ENCODE assay signal across 26 mouse cellular contexts in genomic region chr7:99982256-99983242, GRCm38 (mm10). TPM values are rescaled to one million over a fixed set of nuclear protein-coding genes. Genes with fewer than 3 reads are reported as not detected.
DNase-seq lines count a peak whose midpoint lies in the region; ATAC-seq and TF ChIP-seq lines count a peak whose summit lies in the region.
"Had no signal": no experiment of that assay in that cellular context is flagged by ENCODE, and none has a peak within 500 bp of the region (broad histone marks: within the 10 kb centered on the region; RNA-seq: fewer than 3 reads in every experiment).

No protein-coding gene starts in this region.

- no peak for TF ChIP-seq CTCF in layer of hippocampus, adult 2 months (conservative IDR thresholded peaks at IDR 0.05)

- H3K27me3 ChIP-seq in midbrain, embryonic 11.5 days (ENCODE audit: control insufficient read depth, insufficient read depth, low read length): no peaks in the 10 kb centered on the region
- no peaks in the 10 kb centered on the region for H3K27me3 ChIP-seq in midbrain, embryonic 16.5 days (ENCODE audit: control insufficient read depth, insufficient read depth, low read depth, low read length)
- H3K27me3 ChIP-seq: embryonic facial prominence, embryonic 12.5 days; forebrain, embryonic 13.5 days; heart, embryonic 15.5 days; limb, embryonic 15.5 days had no signal

- H3K4me2 ChIP-seq in midbrain, embryonic 11.5 days: no peak overlapping the region
- H3K4me2 ChIP-seq in midbrain, embryonic 16.5 days (ENCODE audit: low read length): no peak overlapping the region
- H3K4me2 ChIP-seq: embryonic facial prominence, embryonic 12.5 days; forebrain, embryonic 13.5 days; heart, embryonic 15.5 days; limb, embryonic 15.5 days had no signal

- no peaks in the 10 kb centered on the region for H3K36me3 ChIP-seq in midbrain, embryonic 11.5 days (ENCODE audit: control insufficient read depth, insufficient read depth, low read length)
- H3K36me3 ChIP-seq in midbrain, embryonic 16.5 days (ENCODE audit: control insufficient read depth, insufficient read depth, low read length): no peaks in the 10 kb centered on the region
- H3K36me3 ChIP-seq: embryonic facial prominence, embryonic 12.5 days; heart, embryonic 15.5 days; limb, embryonic 15.5 days had no signal

- H3K9me3 ChIP-seq in midbrain, embryonic 11.5 days (ENCODE audit: control insufficient read depth, low read length): no peaks in the 10 kb centered on the region
- H3K9me3 ChIP-seq in midbrain, embryonic 16.5 days (replicated peaks; ENCODE audit: control insufficient read depth, low read length, poor library complexity, severe bottlenecking): no peaks in the 10 kb centered on the region
- H3K9me3 ChIP-seq: embryonic facial prominence, embryonic 12.5 days; forebrain, embryonic 13.5 days; heart, embryonic 15.5 days; limb, embryonic 15.5 days; midbrain, embryonic 10.5 days had no signal

- H3K9ac ChIP-seq in midbrain, embryonic 11.5 days (ENCODE audit: low read length): no peak overlapping the region
- no peak overlapping the region for H3K9ac ChIP-seq in midbrain, embryonic 16.5 days (ENCODE audit: low read depth, low read length)
- H3K9ac ChIP-seq: embryonic facial prominence, embryonic 12.5 days; forebrain, embryonic 13.5 days; heart, embryonic 15.5 days; limb, embryonic 15.5 days had no signal

- ATAC-seq in midbrain, embryonic 11.5 days (ENCODE audit: low FRiP score): no peak
- ATAC-seq in midbrain, embryonic 16.5 days: no peak
- ATAC-seq in megakaryocyte, adult 5-6 weeks (ENCODE audit: poor library complexity, severe bottlenecking): peak; percentile 58
- no peak for ATAC-seq in inflammation-experienced regulatory T-cells, adult 6 months
- ATAC-seq in activated CD4-positive, CD25-positive, alpha-beta regulatory T cell, adult 4 months: no peak
- ATAC-seq: forebrain, embryonic 13.5 days; hindbrain, postnatal 0 days had no signal

- peak overlapping the region; percentile 88 for H3K27ac ChIP-seq in layer of hippocampus, adult 2 months
- H3K27ac ChIP-seq in midbrain, embryonic 11.5 days (ENCODE audit: low read depth, low read length): no peak overlapping the region
- no peak overlapping the region for H3K27ac ChIP-seq in midbrain, embryonic 16.5 days (ENCODE audit: low read length)
- H3K27ac ChIP-seq: embryonic facial prominence, embryonic 12.5 days; forebrain, embryonic 13.5 days; heart, embryonic 15.5 days; hindbrain, postnatal 0 days; limb, embryonic 15.5 days; midbrain, embryonic 10.5 days had no signal

- 84% methylated on average over 13 of the region's 13 CpGs for WGBS in midbrain, embryonic 11.5 days
- 80% methylated on average over 13 of the region's 13 CpGs for WGBS in midbrain, embryonic 16.5 days

- peaks cover 6% of the 10 kb centered on the region; the same call in 1 of the 2 replicates for H3K4me1 ChIP-seq in midbrain, embryonic 11.5 days (ENCODE audit: control insufficient read depth, insufficient read depth, low read length)
- peaks cover 21% of the 10 kb centered on the region for H3K4me1 ChIP-seq in midbrain, embryonic 16.5 days (ENCODE audit: control insufficient read depth, insufficient read depth, low read length)

- peak; percentile 59 to 69 for DNase-seq in layer of hippocampus, adult 2 months (ENCODE audit: low spot score in 2 of 2)
- DNase-seq in layer of hippocampus, postnatal 25 days (ENCODE audit: extremely low spot score in 1 of 2, low spot score in 1 of 2): no peak
- peak; percentile 71 for DNase-seq in midbrain, embryonic 11.5 days (ENCODE audit: low spot score, missing footprints)
- peak; percentile 79 for DNase-seq in brain, adult 2 months (ENCODE audit: low read depth, low spot score)
- DNase-seq: B cell, adult 2 months; cerebellum, adult 9-11 months; gastrocnemius, postnatal 25 days; heart, postnatal 4 days; kidney, adult 18-20 months; kidney, postnatal 10 days; lung, postnatal 14 days; thymus, postnatal 36 days had no signal

- peak overlapping the region; percentile 8; the same call in 1 of the 2 replicates for H3K4me3 ChIP-seq in layer of hippocampus, adult 2 months
- no peak overlapping the region for H3K4me3 ChIP-seq in midbrain, embryonic 11.5 days (ENCODE audit: low read depth, low read length)
- H3K4me3 ChIP-seq in midbrain, embryonic 16.5 days (ENCODE audit: low read depth, low read length): no peak overlapping the region
- H3K4me3 ChIP-seq: embryonic facial prominence, embryonic 12.5 days; erythroblast, embryonic 14.5 days; forebrain, embryonic 13.5 days; heart, embryonic 15.5 days; limb, embryonic 15.5 days; midbrain, embryonic 10.5 days had no signal

RNA-seq across cellular contexts. Expression of gene Rnf169, which starts 2.3 kb away (rescaled TPM):
- 10 to 100 TPM; 26.6 to 28.2 TPM for total RNA-seq in layer of hippocampus, adult 2 months (2021)
- total RNA-seq in layer of hippocampus, postnatal 25 days (2021): 10 to 100 TPM; 24.0 to 25.5 TPM
- 6.5 and 6.6 TPM in 2 replicates for polyA plus RNA-seq in midbrain, embryonic 11.5 days (2014; fragmentation: Nextera tagmentation; extraction: Ambion mirVana)
- polyA plus RNA-seq in midbrain, embryonic 16.5 days (2015; fragmentation: Nextera tagmentation; extraction: Ambion mirVana): 4.3 and 4.4 TPM in 2 replicates
- 13.2 and 13.7 TPM in 2 replicates for total RNA-seq in megakaryocyte, adult 5-6 weeks (2015)
- 19.5 and 22.0 TPM in 2 replicates for total RNA-seq in megakaryocyte, adult 5-6 weeks (2017)
- polyA plus RNA-seq in inflammation-experienced regulatory T-cells, adult 6 months (2017; shearing (Covaris generic)): 10 to 100 TPM in 1 of 3 experiments, 1 to 10 TPM in 2; 5.3 to 10.6 (median 8.4) TPM
- polyA plus RNA-seq in activated CD4-positive, CD25-positive, alpha-beta regulatory T cell, adult 4 months (2017; shearing (Covaris generic)): 1 to 10 TPM; 6.0 to 6.6 TPM

RNA-seq across cellular contexts. Expression of gene Chrdl2, which starts 23.4 kb away (rescaled TPM):
- total RNA-seq in layer of hippocampus, adult 2 months (2021): under 1 TPM; 0.27 to 0.38 TPM
- total RNA-seq in layer of hippocampus, postnatal 25 days (2021): under 1 TPM; 0.15 to 0.38 TPM
- 0.11 TPM in 1 of 2 replicates, not detected in the other for polyA plus RNA-seq in midbrain, embryonic 11.5 days (2014; fragmentation: Nextera tagmentation; extraction: Ambion mirVana)
- 0.12 and 0.48 TPM in 2 replicates for polyA plus RNA-seq in midbrain, embryonic 16.5 days (2015; fragmentation: Nextera tagmentation; extraction: Ambion mirVana)
- total RNA-seq in megakaryocyte, adult 5-6 weeks (2015): not detected in 2 replicates
- total RNA-seq in megakaryocyte, adult 5-6 weeks (2017): not detected in 2 replicates
- polyA plus RNA-seq in inflammation-experienced regulatory T-cells, adult 6 months (2017; shearing (Covaris generic)): not detected
- polyA plus RNA-seq in activated CD4-positive, CD25-positive, alpha-beta regulatory T cell, adult 4 months (2017; shearing (Covaris generic)): not detected
- total RNA-seq: heart, adult 8-10 months; heart, postnatal 4 days; monocyte, adult 5-6 weeks had no signal
- polyA plus RNA-seq: erythroblast, embryonic 14.5 days; forebrain, embryonic 13.5 days; liver, embryonic 16.5 days had no signal

Comparison
In these comparisons a context has a peak if more than half of its experiments do, and no peak if none do; other contexts are left out.
1. DNase-seq: peak in layer of hippocampus, adult 2 months (2 of 2), midbrain, embryonic 11.5 days (single experiment) and brain, adult 2 months (single experiment); none in layer of hippocampus, postnatal 25 days (0 of 2).